23 mouse cellular contexts compared by ENCODE assay signal in the genomic region with DNA sequence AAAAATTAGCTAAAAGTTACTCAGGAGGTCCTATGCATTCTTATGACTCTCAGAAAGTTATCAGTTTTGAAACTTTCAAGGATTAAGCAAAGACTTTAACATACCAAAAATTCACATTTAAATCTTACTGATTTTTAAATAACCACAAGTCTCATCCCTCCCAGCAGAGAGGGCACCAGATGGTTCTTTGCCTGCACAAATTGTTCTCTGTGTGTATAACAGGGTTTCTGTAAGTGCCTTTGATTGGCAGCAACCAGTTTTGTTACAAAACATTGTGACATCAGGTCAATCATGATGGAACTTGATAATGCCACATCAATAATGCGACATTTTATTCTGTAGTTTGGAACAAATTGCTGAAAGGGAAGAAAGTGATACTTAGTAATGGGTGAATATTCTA.
DNase-seq lines count a peak whose midpoint lies in the region; ATAC-seq and TF ChIP-seq lines count a peak whose summit lies in the region.
"Had no signal": no experiment of that assay in that cellular context is flagged by ENCODE, and none has a peak within 500 bp of the region (broad histone marks: within the 10 kb centered on the region; RNA-seq: fewer than 3 reads in every experiment).

No protein-coding gene starts in this region.

- no peak overlapping the region for H3K4me2 ChIP-seq in forebrain, embryonic 14.5 days (ENCODE audit: low read length)
- no peak overlapping the region for H3K4me2 ChIP-seq in forebrain, embryonic 13.5 days
- H3K4me2 ChIP-seq: forebrain, embryonic 15.5 days; heart, embryonic 13.5 days; hindbrain, embryonic 14.5 days had no signal

- 80% methylated on average over 1 of the region's 1 CpGs for WGBS in forebrain, embryonic 14.5 days
- 77% methylated on average over 1 of the region's 1 CpGs for WGBS in forebrain, embryonic 13.5 days
- WGBS in cerebellum, adult 2 months = 81% methylated on average over 1 of the region's 1 CpGs

- no peak for TF ChIP-seq POLR2A in cerebellum, adult 2 months (IDR thresholded peaks at IDR 0.05; ENCODE audit: borderline replicate concordance, insufficient read depth, low read length)

- intact Hi-C loops in left cerebral cortex, postnatal 14 days (cut with DNase I) = no loop called here

- H3K4me3 ChIP-seq in forebrain, embryonic 14.5 days (ENCODE audit: low read depth, low read length) = no peak overlapping the region
- no peak overlapping the region for H3K4me3 ChIP-seq in forebrain, embryonic 13.5 days
- no peak overlapping the region for H3K4me3 ChIP-seq in cerebellum, adult 2 months (replicated peaks; ENCODE audit: insufficient read depth, low read depth, low read length)
- H3K4me3 ChIP-seq: forebrain, embryonic 10.5 days; forebrain, embryonic 15.5 days; heart, adult 2 months; heart, embryonic 10.5 days; heart, embryonic 13.5 days had no signal

- H3K4me1 ChIP-seq in forebrain, embryonic 14.5 days (ENCODE audit: control insufficient read depth, insufficient read depth, low read length) = no peaks in the 10 kb centered on the region
- H3K4me1 ChIP-seq in forebrain, embryonic 13.5 days = no peaks in the 10 kb centered on the region
- H3K4me1 ChIP-seq in cerebellum, adult 2 months (ENCODE audit: control insufficient read depth, insufficient read depth, low read length) = no peaks in the 10 kb centered on the region
- H3K4me1 ChIP-seq: forebrain, embryonic 10.5 days; forebrain, embryonic 15.5 days; heart, embryonic 10.5 days; heart, embryonic 13.5 days had no signal

- TF ChIP-seq CTCF in cerebellum, adult 2 months (IDR thresholded peaks at IDR 0.05; ENCODE audit: borderline replicate concordance, insufficient read depth, low read depth, low read length) = no peak

- DNase-seq in forebrain, embryonic 14.5 days (ENCODE audit: low spot score) = peak; percentile 0
- DNase-seq in layer of hippocampus, adult 18-20 months (ENCODE audit: low spot score in 2 of 2) = peak; percentile 33 to 77
- peak; percentile 2 for DNase-seq in layer of hippocampus, adult 9-10 months (ENCODE audit: low spot score)
- no peak for DNase-seq in urinary bladder, postnatal 4 days (ENCODE audit: low spot score in 2 of 2)
- no peak for DNase-seq in left cerebral cortex, postnatal 14 days (ENCODE audit: low spot score in 2 of 2)
- no peak for DNase-seq in cerebellum, adult 2 months
- DNase-seq: adrenal gland, adult 8-10 months; adrenal gland, postnatal 25 days; cerebellum, adult 11-12 months; cerebellum, adult 9-10 months; cerebellum, postnatal 14 days; gastrocnemius, postnatal 25 days; heart, adult 2 months; heart, postnatal 14 days; heart, postnatal 4 days had no signal

- no peak overlapping the region for H3K9ac ChIP-seq in forebrain, embryonic 14.5 days (ENCODE audit: low read length)
- no peak overlapping the region for H3K9ac ChIP-seq in forebrain, embryonic 13.5 days
- H3K9ac ChIP-seq: forebrain, embryonic 15.5 days; heart, embryonic 13.5 days; hindbrain, embryonic 14.5 days had no signal

- H3K27me3 ChIP-seq in forebrain, embryonic 14.5 days (replicated peaks; ENCODE audit: control insufficient read depth, insufficient read depth, low read length) = no peaks in the 10 kb centered on the region
- no peaks in the 10 kb centered on the region for H3K27me3 ChIP-seq in forebrain, embryonic 13.5 days
- H3K27me3 ChIP-seq in cerebellum, adult 2 months (ENCODE audit: control insufficient read depth, insufficient read depth, low read length) = no peaks in the 10 kb centered on the region
- H3K27me3 ChIP-seq: forebrain, embryonic 15.5 days; heart, embryonic 13.5 days had no signal

- H3K27ac ChIP-seq in forebrain, embryonic 14.5 days (ENCODE audit: low read depth, low read length) = no peak overlapping the region
- H3K27ac ChIP-seq in forebrain, embryonic 13.5 days = no peak overlapping the region
- no peak overlapping the region for H3K27ac ChIP-seq in cerebellum, adult 2 months (ENCODE audit: insufficient read depth, low read length)
- H3K27ac ChIP-seq: forebrain, embryonic 10.5 days; forebrain, embryonic 15.5 days; heart, adult 2 months; heart, embryonic 10.5 days; heart, embryonic 13.5 days; hindbrain, embryonic 14.5 days; hindbrain, postnatal 0 days had no signal

- ATAC-seq in forebrain, embryonic 14.5 days = no peak
- ATAC-seq in forebrain, embryonic 13.5 days = no peak
- ATAC-seq: activated CD4-positive, CD25-positive, alpha-beta regulatory T cell, adult 4 months; forebrain, embryonic 15.5 days; hindbrain, postnatal 0 days had no signal

- H3K9me3 ChIP-seq in forebrain, embryonic 14.5 days (replicated peaks; ENCODE audit: control insufficient read depth, low read length) = no peaks in the 10 kb centered on the region
- no peaks in the 10 kb centered on the region for H3K9me3 ChIP-seq in forebrain, embryonic 13.5 days (replicated peaks)
- H3K9me3 ChIP-seq: forebrain, embryonic 10.5 days; forebrain, embryonic 15.5 days; heart, embryonic 10.5 days; heart, embryonic 13.5 days had no signal

- no peaks in the 10 kb centered on the region for H3K36me3 ChIP-seq in forebrain, embryonic 14.5 days (ENCODE audit: control insufficient read depth, insufficient read depth, low read length)
- no peaks in the 10 kb centered on the region for H3K36me3 ChIP-seq in forebrain, embryonic 13.5 days (ENCODE audit: poor library complexity, severe bottlenecking)
- H3K36me3 ChIP-seq: forebrain, embryonic 10.5 days; forebrain, embryonic 15.5 days; heart, embryonic 10.5 days; heart, embryonic 13.5 days had no signal

Comparison
In these comparisons a context has a peak if more than half of its experiments do, and no peak if none do; other contexts are left out.
1. DNase-seq: peak in forebrain, embryonic 14.5 days (single experiment), layer of hippocampus, adult 18-20 months (2 of 2) and layer of hippocampus, adult 9-10 months (single experiment); none in urinary bladder, postnatal 4 days (0 of 2), left cerebral cortex, postnatal 14 days (0 of 2) and cerebellum, adult 2 months (0 of 2).